Mouse (Mus musculus) lung, adult 2 months (tissue): Measurements from ENCODE around the gene Pcsk5.

Source experiments
- CTCF ChIP-seq: fragments of 200-500 bp; IDR thresholded peaks from 2 replicates; pipeline ENCODE4 v1.5.1; 2011; ENCODE audit warnings: mild to moderate bottlenecking, low read length, control low read depth; ENCODE audit not compliant: insufficient read depth
- POLR2A ChIP-seq: fragments of 200-500 bp; IDR thresholded peaks from 2 replicates; pipeline ENCODE4 v1.6.1; 2011; ENCODE audit warnings: low read depth, mild to moderate bottlenecking, control low read depth, low read length, borderline replicate concordance; ENCODE audit errors: extremely low read depth

- no peak for TF ChIP-seq CTCF
- no peak for TF ChIP-seq POLR2A
These were observed 48.7 kb downstream of the Pcsk5 start for GRCm38 (mm10) chr19:17788617-17789317.
